Mouse (Mus musculus) cerebellum, adult 18-20 months (tissue): ENCODE data around the gene Sirt6.
A peak's percentile ranks its signal among the peaks of the same experiment; 100 is the strongest.
"Not testable (repeated sequence)": the region's sequence is repeated elsewhere in the genome, so short reads cannot be mapped to it uniquely, and the experiment has no call there.

ENCODE experiments used
- DNase-seq, 2 experiments: peaks; one replicate each; pipeline ENCODE4 v3.0.0; 2021

The Sirt6 gene

GRCm38 (mm10) chr10:81626994-81627835 lies at the start of gene Sirt6:
Gene Sirt6, minus strand, starts transcription at chr10:81627797.
- DNase-seq, result peak; percentile 94 to 97

- DNase-seq, result no peak
Observed at GRCm38 (mm10) chr10:81656174-81656573, 28.6 kb upstream of the Sirt6 start.

DNA sequence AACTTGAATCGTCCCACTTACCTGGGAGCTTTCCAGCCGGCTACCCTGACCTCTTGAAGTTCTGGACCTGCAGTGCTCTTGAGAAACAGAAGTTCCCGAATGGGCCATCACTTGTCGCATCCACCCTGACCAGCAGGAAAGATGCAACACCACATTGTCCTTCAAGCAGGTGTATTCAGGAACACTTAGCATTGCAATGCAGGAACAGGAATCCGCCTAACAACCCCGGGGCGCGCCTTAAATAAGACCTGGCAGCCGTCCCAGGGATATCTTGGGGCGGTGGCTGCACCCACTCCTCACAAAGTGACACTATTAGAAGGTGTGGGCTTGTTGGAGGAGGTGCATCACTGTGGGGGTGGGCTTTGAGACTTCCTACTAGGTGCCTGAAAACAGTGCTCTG lies 27.6 kb upstream of the Sirt6 start:
- DNase-seq, result no peak

- peak; percentile 90 to 93 for DNase-seq
Observed at GRCm38 (mm10) chr10:81648803-81649775, 21.5 kb upstream of the Sirt6 start, which contains the start of gene Gm10778. Gene Gm10778, plus strand, starts transcription at chr10:81649059.

DNA sequence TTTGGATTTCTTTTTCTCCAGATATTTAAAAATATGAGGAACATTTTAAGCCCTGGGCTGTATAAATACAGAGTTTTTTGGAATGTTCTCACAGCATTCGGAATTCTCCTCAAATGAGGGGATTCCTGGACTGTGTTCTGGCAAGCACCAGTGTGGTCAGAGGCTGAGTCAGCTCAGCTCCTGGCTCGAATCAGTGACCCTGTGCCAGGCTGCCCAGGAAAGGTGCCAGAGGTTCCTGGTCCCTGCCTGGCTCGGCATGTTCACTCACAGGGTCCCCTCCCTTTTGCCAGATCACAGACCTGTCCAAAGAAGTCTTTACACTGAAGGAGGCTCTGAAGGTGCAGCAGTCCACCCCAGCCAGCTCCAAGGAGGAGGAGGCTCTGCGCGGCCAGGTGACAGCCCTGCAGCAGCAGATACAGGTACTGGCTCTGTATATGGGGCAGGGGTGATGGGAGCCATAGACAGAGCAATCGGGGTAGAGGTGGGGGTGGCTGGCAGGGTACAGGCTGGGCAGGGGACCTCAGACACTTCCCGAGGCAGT lies 18.5 kb upstream of the Sirt6 start:
- DNase-seq, result peak in 1 of 2 experiments; percentile 16

DNA sequence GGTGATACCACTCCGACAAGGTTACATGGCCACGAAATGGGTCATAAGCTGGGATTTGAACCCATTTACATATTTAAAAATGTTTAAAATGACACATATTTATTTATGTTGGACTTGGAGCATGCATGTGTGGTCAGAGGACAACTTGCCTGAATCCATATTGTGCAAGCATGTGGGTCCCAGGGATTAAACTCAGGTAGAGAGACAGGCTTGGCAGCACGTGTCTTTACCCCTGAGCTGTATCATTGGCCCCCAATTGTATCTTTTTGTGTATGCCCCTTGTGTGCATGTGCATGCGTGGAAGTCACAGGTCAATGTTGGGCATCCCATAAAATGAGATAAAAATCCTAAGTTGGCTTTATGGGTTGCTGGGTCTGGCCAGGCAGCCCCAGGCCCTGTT lies 17.8 kb upstream of the Sirt6 start:
- DNase-seq, result no peak

DNA sequence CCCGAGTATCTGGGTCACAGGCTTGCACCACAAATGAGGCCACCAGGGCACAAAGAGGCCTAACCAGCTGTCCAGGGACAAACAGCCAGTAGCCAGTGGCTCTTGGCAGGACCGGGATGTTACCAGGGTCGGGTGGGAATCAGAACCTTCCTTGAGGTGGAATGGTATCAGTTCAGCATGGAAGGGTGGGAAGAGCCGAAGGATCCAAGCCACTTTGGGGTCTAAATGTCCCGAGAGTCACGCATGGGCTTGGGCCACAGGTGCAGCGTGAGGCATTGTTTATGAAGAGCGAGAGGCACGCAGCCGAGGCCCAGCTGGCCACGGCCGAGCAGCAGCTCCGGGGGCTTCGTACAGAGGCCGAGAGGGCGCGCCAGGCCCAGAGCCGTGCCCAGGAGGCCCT lies 17.1 kb upstream of the Sirt6 start:
- peak in 1 of 2 experiments; percentile 20 for DNase-seq

DNA sequence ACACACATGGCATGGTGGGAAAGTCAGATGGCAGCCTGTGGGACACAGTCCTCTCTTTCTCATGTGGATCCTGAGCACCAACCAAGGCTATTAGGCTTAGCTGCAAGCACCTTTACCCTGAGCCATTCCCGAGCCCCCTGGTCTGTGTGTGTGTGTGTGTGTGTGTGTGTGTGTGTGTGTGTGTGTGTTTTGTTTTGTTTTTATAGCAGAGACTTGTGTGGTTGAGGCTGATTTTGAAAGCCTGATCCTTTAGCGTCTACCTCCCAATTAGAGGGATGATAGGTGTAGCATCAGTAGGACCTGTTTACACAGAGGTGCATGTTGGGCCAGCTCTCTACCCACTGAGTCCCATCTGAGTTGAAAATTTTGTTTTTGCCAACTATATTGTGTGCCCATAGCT lies 16.6 kb upstream of the Sirt6 start:
- DNase-seq, result no peak

DNA sequence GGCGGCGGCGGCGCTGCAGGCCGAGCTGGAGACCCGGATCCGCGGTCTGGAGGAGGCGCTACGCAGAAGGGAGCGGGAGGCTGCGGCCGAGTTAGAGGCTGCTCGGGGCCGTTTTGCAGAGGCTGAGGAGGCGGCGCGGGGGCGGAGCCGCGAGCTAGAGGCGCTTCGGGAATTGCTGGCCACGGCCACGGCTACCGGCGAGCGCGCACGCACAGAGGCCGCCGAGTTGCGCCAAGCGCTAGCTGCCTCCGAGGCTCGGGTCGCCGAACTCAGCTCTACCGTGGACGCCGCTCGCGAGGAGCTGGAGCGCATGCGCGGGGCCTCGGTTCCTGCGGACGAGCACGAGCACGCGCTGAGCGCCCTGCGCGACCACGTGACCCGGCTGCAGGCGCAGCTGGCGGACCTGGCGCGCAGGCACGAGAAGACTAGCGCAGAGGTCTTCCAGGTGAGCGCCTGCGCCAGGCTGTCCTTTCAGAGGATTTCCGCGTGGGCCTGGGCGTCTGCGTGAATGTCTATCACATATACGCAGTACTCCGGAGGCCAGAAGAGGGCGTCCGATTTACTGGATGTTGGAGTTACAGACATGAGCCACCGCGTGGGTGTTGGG lies 16.0 kb upstream of the Sirt6 start:
- peak; percentile 97 to 98 for DNase-seq

- DNase-seq, result no peak
Observed at GRCm38 (mm10) chr10:81642648-81643448, 15.3 kb upstream of the Sirt6 start.

- DNase-seq, result peak; percentile 51 to 56
Observed at GRCm38 (mm10) chr10:81641978-81642647, 14.5 kb upstream of the Sirt6 start.

GRCm38 (mm10) chr10:81641566-81641965 lies 14.0 kb upstream of the Sirt6 start:
- no peak for DNase-seq

- DNase-seq, result not testable (repeated sequence)
Observed at GRCm38 (mm10) chr10:81640825-81641224, 13.2 kb upstream of the Sirt6 start.

GRCm38 (mm10) chr10:81638101-81638500 lies 10.5 kb upstream of the Sirt6 start:
- DNase-seq, result no peak

GRCm38 (mm10) chr10:81636338-81636737 lies 8.7 kb upstream of the Sirt6 start:
- no peak for DNase-seq

DNA sequence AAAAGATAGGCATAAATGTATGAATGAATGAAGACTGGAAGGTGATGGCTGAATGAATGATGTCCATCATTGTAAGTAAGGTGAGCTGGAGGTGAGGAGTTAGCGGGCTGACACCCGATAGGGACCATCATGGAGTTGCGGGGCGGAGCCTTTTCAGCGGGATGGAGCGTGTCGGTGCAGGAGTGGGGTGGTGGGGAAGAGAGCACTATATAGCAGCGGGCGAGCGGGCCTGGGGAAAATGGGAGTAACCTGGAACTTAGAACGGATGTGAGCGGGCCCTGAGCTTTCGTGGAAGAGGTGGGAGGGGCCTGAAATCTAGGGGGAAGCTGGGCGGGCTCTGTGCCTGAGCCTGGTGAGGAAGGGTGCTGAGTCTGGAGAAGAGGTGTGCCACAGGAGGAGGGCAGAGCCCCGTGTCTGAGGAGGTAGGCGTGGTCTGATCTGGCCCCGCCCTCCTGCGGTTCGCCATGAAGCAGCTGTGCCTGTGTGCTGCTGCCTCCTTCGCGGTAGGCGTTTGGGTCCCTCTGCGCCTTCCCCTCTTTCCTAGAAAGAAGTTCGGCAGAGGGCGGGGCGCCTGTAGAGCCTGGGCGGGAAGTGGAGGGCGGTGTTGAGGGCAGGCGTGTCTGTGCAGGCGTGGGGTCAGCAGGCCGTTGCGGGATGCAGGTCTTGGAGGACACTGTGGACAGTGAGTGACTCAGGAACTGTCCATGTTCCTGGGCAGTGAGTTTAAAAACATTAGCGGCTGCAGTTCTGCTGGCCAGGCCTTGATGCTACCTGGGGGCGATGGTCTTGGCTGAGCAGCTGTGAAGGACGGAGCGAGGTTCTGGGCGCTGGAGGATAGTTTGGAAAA lies 5.9 kb upstream of the Sirt6 start:
- DNase-seq, result peak; percentile 80 to 81

DNA sequence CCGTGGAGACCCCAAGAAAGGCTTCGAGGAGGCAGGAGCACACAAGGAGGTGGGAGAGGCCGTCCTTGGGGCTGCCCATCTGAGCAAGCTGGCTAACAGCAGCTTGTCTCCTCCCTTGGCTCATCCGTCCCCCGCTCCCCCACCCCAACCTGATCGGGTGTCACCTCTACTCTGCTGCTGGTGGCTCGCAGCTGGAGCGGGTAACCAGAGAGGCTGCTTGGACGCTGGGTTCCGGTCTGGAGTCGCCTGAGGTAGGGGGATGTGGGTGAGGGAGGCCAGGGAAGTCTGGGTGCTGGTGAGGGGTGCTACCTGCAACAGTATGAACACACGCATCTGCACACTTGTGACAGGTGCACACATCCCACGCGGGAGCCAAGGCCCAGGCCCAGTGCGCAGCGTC lies 793 bp upstream of the Sirt6 start, which contains the start of gene Ankrd24:
Gene Ankrd24, plus strand, starts transcription at position 151 of the 400 bp plus-strand sequence.
- peak in 1 of 2 experiments; percentile 20 for DNase-seq

DNA sequence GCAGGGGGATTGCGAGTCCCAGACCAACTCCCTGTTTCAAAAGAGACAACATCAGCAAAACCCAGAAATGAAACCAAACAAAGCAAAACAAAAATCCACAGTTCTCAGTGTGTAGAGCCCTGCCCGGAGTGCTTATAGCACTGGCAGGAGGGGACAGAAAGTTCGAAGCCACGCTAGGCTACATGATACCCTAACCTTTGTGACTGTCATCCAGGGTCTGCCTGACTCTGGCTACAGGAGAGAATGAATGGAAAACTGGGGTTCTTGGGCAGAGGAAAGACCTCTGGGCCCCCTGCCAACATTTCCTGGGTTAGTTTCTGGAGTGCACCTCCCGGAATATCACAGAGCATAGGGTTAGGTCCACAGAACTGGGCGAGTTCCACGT lies 231 bp upstream of the Sirt6 start:
- peak; percentile 46 to 64 for DNase-seq

GRCm38 (mm10) chr10:81626101-81626993 lies 1.2 kb downstream of the Sirt6 start:
- peak in 1 of 2 experiments; percentile 29 for DNase-seq
